Mouse (Mus musculus): ENCODE data around the gene Ppp6r2.

The Ppp6r2 gene

GRCm38 (mm10) chr15:89182328-89182741 is 29.0 kb upstream of the Ppp6r2 start:
- DNase-seq (ENCODE audit: low spot score) = no peak

- DNase-seq (ENCODE audit: low spot score) = no peak
Observed at GRCm38 (mm10) chr15:89182842-89183241, 28.5 kb upstream of the Ppp6r2 start.

- no peak for DNase-seq (ENCODE audit: low spot score)
Observed at GRCm38 (mm10) chr15:89184141-89184936, 27.0 kb upstream of the Ppp6r2 start.

- DNase-seq (ENCODE audit: low spot score) = no peak
Observed at GRCm38 (mm10) chr15:89184937-89185227, 26.5 kb upstream of the Ppp6r2 start.

- no peak for DNase-seq (ENCODE audit: low spot score)
Observed at GRCm38 (mm10) chr15:89195261-89195681, 16.1 kb upstream of the Ppp6r2 start.

- peak; percentile 92 for DNase-seq (ENCODE audit: low spot score)
Observed at GRCm38 (mm10) chr15:89195690-89196312, 15.6 kb upstream of the Ppp6r2 start.

- peak; percentile 97 for DNase-seq (ENCODE audit: low spot score)
Observed at GRCm38 (mm10) chr15:89196313-89196706, 15.0 kb upstream of the Ppp6r2 start, which contains the start of gene Dennd6b. Dennd6b (minus strand) TSS chr15:89196496.

- no peak for DNase-seq (ENCODE audit: low spot score)
Observed at GRCm38 (mm10) chr15:89197056-89197455, 14.3 kb upstream of the Ppp6r2 start.

GRCm38 (mm10) chr15:89207457-89207856 is 3.9 kb upstream of the Ppp6r2 start:
- DNase-seq (ENCODE audit: low spot score) = no peak

GRCm38 (mm10) chr15:89209886-89210761 is 1.2 kb upstream of the Ppp6r2 start:
- peak; percentile 89 for DNase-seq (ENCODE audit: low spot score)

GRCm38 (mm10) chr15:89211716-89212461 is 536 bp downstream of the Ppp6r2 start:
- DNase-seq (ENCODE audit: low spot score) = no peak

- DNase-seq (ENCODE audit: low spot score) = no peak
Observed at GRCm38 (mm10) chr15:89212495-89212894, 1.1 kb downstream of the Ppp6r2 start.

GRCm38 (mm10) chr15:89213517-89213916 is 2.2 kb downstream of the Ppp6r2 start:
- no peak for DNase-seq (ENCODE audit: low spot score)

GRCm38 (mm10) chr15:89214953-89215352 is 3.6 kb downstream of the Ppp6r2 start:
- no peak for DNase-seq (ENCODE audit: low spot score)

- DNase-seq (ENCODE audit: low spot score) = no peak
Observed at GRCm38 (mm10) chr15:89215611-89216233, 4.4 kb downstream of the Ppp6r2 start.

GRCm38 (mm10) chr15:89233586-89233985 is 22.2 kb downstream of the Ppp6r2 start:
- peak; percentile 38 for DNase-seq (ENCODE audit: low spot score)

GRCm38 (mm10) chr15:89234052-89234451 is 22.7 kb downstream of the Ppp6r2 start:
- no peak for DNase-seq (ENCODE audit: low spot score)

- no peak for DNase-seq (ENCODE audit: low spot score)
Observed at GRCm38 (mm10) chr15:89239751-89240392, 28.5 kb downstream of the Ppp6r2 start.

GRCm38 (mm10) chr15:89241025-89241424 is 29.7 kb downstream of the Ppp6r2 start:
- no peak for DNase-seq (ENCODE audit: low spot score)

- no peak for DNase-seq (ENCODE audit: low spot score)
Observed at GRCm38 (mm10) chr15:89249063-89249462, 37.7 kb downstream of the Ppp6r2 start.

GRCm38 (mm10) chr15:89255330-89255729 is 44.0 kb downstream of the Ppp6r2 start:
- no peak for DNase-seq (ENCODE audit: low spot score)
